Mouse (Mus musculus) heart, embryonic 13.5 days (tissue): ENCODE data around the gene Tmc3. TPM values are rescaled to one million over a fixed set of nuclear protein-coding genes. Genes with fewer than 3 reads are reported as not detected.

Experiments used
- ATAC-seq: fragments of 200-750 bp; cut with Nextera tagmentation; 2 replicates; pipeline ENCODE4 v1.8.0; 2017; ENCODE audit warnings: moderate TSS enrichment; ENCODE audit not compliant: insufficient number of reproducible peaks, low FRiP score, low TSS enrichment; ENCODE audit errors: extremely low read depth
- H3K27ac ChIP-seq: fragments of 300-500 bp; sonication (generic); replicated peaks from 2 replicates; pipeline ENCODE4 v1.5.1; 2015; ENCODE audit warnings: moderate library complexity, mild to moderate bottlenecking, inconsistent platforms
- H3K27me3 ChIP-seq: fragments of 300-500 bp; sonication (generic); replicated peaks from 2 replicates; pipeline ENCODE4 v1.6.1; 2015; ENCODE audit warnings: mild to moderate bottlenecking, inconsistent platforms
- H3K36me3 ChIP-seq: fragments of 300-500 bp; sonication (generic); 2 replicates; pipeline ENCODE4 v1.6.1; 2015; ENCODE audit warnings: mild to moderate bottlenecking, inconsistent platforms
- H3K4me1 ChIP-seq: fragments of 300-500 bp; sonication (generic); 2 replicates; pipeline ENCODE4 v1.6.1; 2015; ENCODE audit warnings: inconsistent platforms
- H3K4me2 ChIP-seq: fragments of 300-500 bp; sonication (generic); 2 replicates; pipeline ENCODE4 v1.6.1; 2015; ENCODE audit warnings: inconsistent platforms, mild to moderate bottlenecking, moderate library complexity
- H3K4me3 ChIP-seq: fragments of 300-500 bp; sonication (generic); 2 replicates; pipeline ENCODE4 v1.5.1; 2015; ENCODE audit warnings: moderate library complexity, mild to moderate bottlenecking, inconsistent platforms
- H3K9ac ChIP-seq: fragments of 300-500 bp; sonication (generic); 2 replicates; pipeline ENCODE4 v1.6.1; 2015; ENCODE audit warnings: inconsistent platforms, mild to moderate bottlenecking, moderate library complexity
- H3K9me3 ChIP-seq: fragments of 300-500 bp; sonication (generic); 2 replicates; pipeline ENCODE4 v1.6.1; 2016; ENCODE audit warnings: inconsistent platforms
- WGBS: fragments of 180-500 bp; shearing (Covaris S2); methylation state at CpG from one replicate; pipeline ENCODE4 v1.1.7; 2015; ENCODE audit warnings: mixed read lengths; 5-methylcytosine and 5-hydroxymethylcytosine counted together
- polyA plus RNA-seq: library from polyadenylated mRNA; unstranded; fragments of >200 nt; fragmentation: Nextera tagmentation; extraction: Ambion mirVana; gene quantifications from 2 replicates; pipeline ENCODE4 v1.2.1, GENCODE M21; 2015

The Tmc3 gene
- polyA plus RNA-seq, 1 experiment from 2014 or later: 0.53 TPM

GRCm38 (mm10) chr7:83598997-83599912 lies 14.5 kb downstream of the Tmc3 start:
- Histone ChIP-seq H3K27me3 (no peaks in the 10 kb centered on the region), H3K4me1 (no peaks in the 10 kb centered on the region), H3K9me3 (no peaks in the 10 kb centered on the region), H3K4me3 (no peak overlapping the region), H3K9ac (no peak overlapping the region), H3K27ac (no peak overlapping the region), H3K4me2 (no peak overlapping the region), H3K36me3 (no peaks in the 10 kb centered on the region)
- ATAC-seq: no peak
- WGBS: 68% methylated on average over 13 of the region's 13 CpGs

DNA sequence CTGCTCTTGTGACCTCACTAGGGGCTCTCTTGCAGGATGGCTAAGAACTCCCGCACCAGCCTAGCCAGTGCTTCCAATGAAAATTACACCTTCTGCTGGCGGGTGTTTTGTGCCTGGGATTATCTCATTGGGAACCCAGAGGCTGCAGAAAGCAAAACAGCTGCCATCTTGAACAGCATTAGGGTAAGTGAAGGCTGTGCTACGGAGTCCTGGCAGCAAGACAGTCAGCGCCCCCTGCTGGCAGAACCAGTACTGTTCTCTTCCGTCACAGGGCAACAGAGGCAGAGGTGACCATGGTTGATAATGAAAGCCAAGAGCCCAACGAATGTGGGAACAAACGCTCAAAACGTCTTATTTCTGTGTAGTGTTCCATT lies 15.2 kb downstream of the Tmc3 start:
- Histone ChIP-seq H3K4me2 (no peak overlapping the region), H3K27me3 (no peaks in the 10 kb centered on the region), H3K9ac (no peak overlapping the region), H3K27ac (no peak overlapping the region), H3K36me3 (no peaks in the 10 kb centered on the region), H3K4me1 (no peaks in the 10 kb centered on the region), H3K4me3 (no peak overlapping the region), H3K9me3 (no peaks in the 10 kb centered on the region)
- ATAC-seq: no peak
- WGBS: 53% methylated on average over 8 of the region's 8 CpGs

- no peaks in the 10 kb centered on the region for H3K9me3 ChIP-seq
- no peaks in the 10 kb centered on the region for H3K4me1 ChIP-seq
- H3K9ac ChIP-seq: no peak overlapping the region
- H3K27ac ChIP-seq: no peak overlapping the region
- H3K4me3 ChIP-seq: no peak overlapping the region
- no peaks in the 10 kb centered on the region for H3K36me3 ChIP-seq
- H3K4me2 ChIP-seq: no peak overlapping the region
- WGBS: 83% methylated on average over 7 of the region's 7 CpGs
- H3K27me3 ChIP-seq: no peaks in the 10 kb centered on the region
- ATAC-seq: no peak
These were observed 19.6 kb downstream of the Tmc3 start for GRCm38 (mm10) chr7:83604180-83604944.

- Histone ChIP-seq H3K27me3 (no peaks in the 10 kb centered on the region), H3K9me3 (no peaks in the 10 kb centered on the region), H3K4me3 (no peak overlapping the region), H3K27ac (no peak overlapping the region), H3K9ac (no peak overlapping the region), H3K4me2 (no peak overlapping the region), H3K36me3 (no peaks in the 10 kb centered on the region), H3K4me1 (no peaks in the 10 kb centered on the region)
- 86% methylated on average over 2 of the region's 2 CpGs for WGBS
- no peak for ATAC-seq
These were observed 22.1 kb downstream of the Tmc3 start for GRCm38 (mm10) chr7:83606796-83607195.

GRCm38 (mm10) chr7:83609891-83610290 lies 25.2 kb downstream of the Tmc3 start:
- no peak for ATAC-seq
- no peaks in the 10 kb centered on the region for H3K36me3 ChIP-seq
- no peaks in the 10 kb centered on the region for H3K9me3 ChIP-seq
- no peak overlapping the region for H3K4me3 ChIP-seq
- H3K27ac ChIP-seq: no peak overlapping the region
- 90% methylated on average over 4 of the region's 4 CpGs for WGBS
- no peaks in the 10 kb centered on the region for H3K4me1 ChIP-seq
- H3K4me2 ChIP-seq: no peak overlapping the region
- H3K9ac ChIP-seq: no peak overlapping the region
- H3K27me3 ChIP-seq: no peaks in the 10 kb centered on the region

DNA sequence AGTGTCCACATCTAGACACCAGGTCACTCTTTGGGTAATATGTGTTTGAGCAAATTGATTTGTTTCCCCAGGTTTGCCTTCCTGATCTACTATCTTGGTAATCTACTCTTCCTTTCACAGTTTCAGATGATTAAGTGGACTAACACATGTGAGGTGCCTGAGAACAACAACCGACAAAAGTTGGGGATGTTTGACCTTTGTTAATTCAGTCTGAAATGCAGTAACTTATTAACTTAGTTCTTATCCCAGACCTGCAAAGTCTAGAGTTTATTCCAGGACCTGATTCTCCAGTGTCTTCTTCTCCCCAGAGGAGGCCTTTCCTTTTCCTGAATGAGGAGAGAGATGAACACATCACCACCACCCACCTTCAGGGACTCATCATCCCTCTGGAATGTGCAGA lies 27.2 kb downstream of the Tmc3 start:
- no peaks in the 10 kb centered on the region for H3K9me3 ChIP-seq
- peaks cover 2% of the 10 kb centered on the region; the same call in 1 of the 2 replicates for H3K4me1 ChIP-seq
- no peak for ATAC-seq
- no peak overlapping the region for H3K4me3 ChIP-seq
- WGBS: 94% methylated on average over 1 of the region's 1 CpGs
- no peaks in the 10 kb centered on the region for H3K36me3 ChIP-seq
- no peak overlapping the region for H3K27ac ChIP-seq
- no peaks in the 10 kb centered on the region for H3K27me3 ChIP-seq
- H3K9ac ChIP-seq: no peak overlapping the region
- no peak overlapping the region for H3K4me2 ChIP-seq

DNA sequence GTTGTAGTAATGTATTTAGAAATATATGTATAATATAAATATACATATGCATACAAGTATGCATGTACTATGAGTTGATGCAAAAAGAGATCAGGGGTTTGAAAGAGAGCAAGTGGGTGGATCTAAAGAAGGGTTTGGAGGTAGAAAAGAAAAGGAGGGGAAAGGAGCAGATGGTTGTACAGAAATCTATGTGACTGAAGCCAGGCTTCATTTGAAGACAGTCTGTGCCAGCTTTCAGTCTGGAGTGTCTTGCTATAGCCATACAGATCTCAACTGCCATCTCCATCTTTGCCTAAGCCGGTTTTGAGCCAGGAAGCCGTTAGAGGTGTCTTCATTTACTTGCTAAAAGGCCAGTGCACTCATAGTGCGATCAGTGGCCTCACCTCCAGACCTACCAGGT lies 30.5 kb downstream of the Tmc3 start:
- H3K9ac ChIP-seq: no peak overlapping the region
- no peak for ATAC-seq
- no peak overlapping the region for H3K4me3 ChIP-seq
- no peaks in the 10 kb centered on the region for H3K36me3 ChIP-seq
- no peaks in the 10 kb centered on the region for H3K9me3 ChIP-seq
- H3K27ac ChIP-seq: no peak overlapping the region
- H3K4me1 ChIP-seq: peaks cover 8% of the 10 kb centered on the region
- WGBS: 71% methylated on average over 3 of the region's 3 CpGs
- H3K4me2 ChIP-seq: no peak overlapping the region
- no peaks in the 10 kb centered on the region for H3K27me3 ChIP-seq

DNA sequence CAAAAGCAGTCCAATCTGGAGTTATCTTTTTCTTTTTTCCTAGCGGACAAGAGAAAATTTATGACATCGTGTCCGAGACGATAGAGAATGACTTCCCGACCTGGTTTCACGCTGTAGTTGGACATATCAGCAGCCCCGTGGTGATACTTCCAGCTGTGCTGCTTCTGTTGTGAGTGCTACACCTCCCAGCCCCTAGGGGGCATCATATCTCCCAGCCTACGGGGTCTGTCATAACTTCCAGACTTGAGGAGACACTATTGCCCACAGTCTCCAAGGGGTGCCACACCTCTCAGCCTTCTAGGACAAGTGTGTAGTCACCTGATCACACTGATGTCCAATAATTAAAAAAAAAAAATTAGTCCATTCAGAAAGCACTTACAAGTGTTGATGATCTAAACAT lies 31.1 kb downstream of the Tmc3 start:
- no peak overlapping the region for H3K9ac ChIP-seq
- H3K9me3 ChIP-seq: no peaks in the 10 kb centered on the region
- H3K27me3 ChIP-seq: no peaks in the 10 kb centered on the region
- peaks cover 8% of the 10 kb centered on the region for H3K4me1 ChIP-seq
- ATAC-seq: no peak
- H3K4me2 ChIP-seq: no peak overlapping the region
- no peak overlapping the region for H3K4me3 ChIP-seq
- no peak overlapping the region for H3K27ac ChIP-seq
- no peaks in the 10 kb centered on the region for H3K36me3 ChIP-seq
- 79% methylated on average over 8 of the region's 8 CpGs for WGBS

GRCm38 (mm10) chr7:83616268-83616667 lies 31.5 kb downstream of the Tmc3 start:
- no peak for ATAC-seq
- Histone ChIP-seq H3K9me3 (no peaks in the 10 kb centered on the region), H3K27ac (no peak overlapping the region), H3K36me3 (no peaks in the 10 kb centered on the region), H3K4me1 (peaks cover 8% of the 10 kb centered on the region), H3K9ac (no peak overlapping the region), H3K4me2 (no peak overlapping the region), H3K4me3 (no peak overlapping the region), H3K27me3 (no peaks in the 10 kb centered on the region)
- 79% methylated on average over 3 of the region's 3 CpGs for WGBS

- no peak overlapping the region for H3K4me3 ChIP-seq
- no peaks in the 10 kb centered on the region for H3K27me3 ChIP-seq
- no peak for ATAC-seq
- H3K4me1 ChIP-seq: peaks cover 15% of the 10 kb centered on the region
- H3K9ac ChIP-seq: no peak overlapping the region
- no peaks in the 10 kb centered on the region for H3K9me3 ChIP-seq
- H3K36me3 ChIP-seq: no peaks in the 10 kb centered on the region
- no peak overlapping the region for H3K27ac ChIP-seq
- H3K4me2 ChIP-seq: no peak overlapping the region
- WGBS: 72% methylated on average over 1 of the region's 1 CpGs
These were observed 34.0 kb downstream of the Tmc3 start for GRCm38 (mm10) chr7:83618709-83619108.

GRCm38 (mm10) chr7:83622582-83622981 lies 37.9 kb downstream of the Tmc3 start:
- H3K4me3 ChIP-seq: no peak overlapping the region
- H3K4me1 ChIP-seq: peaks cover 7% of the 10 kb centered on the region
- H3K4me2 ChIP-seq: no peak overlapping the region
- 84% methylated on average over 6 of the region's 6 CpGs for WGBS
- ATAC-seq: no peak
- H3K36me3 ChIP-seq: no peaks in the 10 kb centered on the region
- H3K27ac ChIP-seq: no peak overlapping the region
- no peak overlapping the region for H3K9ac ChIP-seq
- no peaks in the 10 kb centered on the region for H3K9me3 ChIP-seq
- no peaks in the 10 kb centered on the region for H3K27me3 ChIP-seq
